Mouse (Mus musculus): ENCODE data around the gene Ppip5k2.

The Ppip5k2 gene

GRCm38 (mm10) chr1:97661406-97662241, 108.6 kb downstream of the Ppip5k2 start, which contains the start of gene D1Ertd622e:
Gene D1Ertd622e, minus strand, starts transcription at chr1:97662074.
- DNase-seq (ENCODE audit: low spot score in 2 of 2) = peak; percentile 57 to 79

- DNase-seq (ENCODE audit: low spot score in 2 of 2) = peak; percentile 41 to 68
These were observed 109.4 kb downstream of the Ppip5k2 start for GRCm38 (mm10) chr1:97660687-97661405.

DNA sequence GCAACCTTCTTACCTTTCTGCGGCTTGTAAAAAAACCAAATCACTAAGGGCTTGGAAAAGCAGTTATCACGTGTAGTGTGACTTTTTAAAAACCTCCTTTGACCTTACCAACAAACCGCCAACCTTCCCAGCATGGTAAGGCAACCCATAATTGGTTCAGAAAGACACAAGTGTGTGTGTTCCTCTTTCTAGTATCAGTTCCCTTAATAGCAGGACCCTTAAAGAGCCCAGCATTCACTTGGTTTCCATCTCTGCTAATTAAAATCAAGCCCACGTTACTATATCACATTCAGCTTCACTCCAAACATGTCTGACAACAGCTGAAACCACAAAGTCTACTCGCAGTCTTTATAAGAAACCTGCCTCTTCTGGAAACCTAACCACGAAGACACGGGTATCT, 110.8 kb downstream of the Ppip5k2 start:
- no peak for DNase-seq (ENCODE audit: low spot score in 2 of 2)

- no peak for DNase-seq (ENCODE audit: low spot score in 2 of 2)
These were observed 112.4 kb downstream of the Ppip5k2 start for GRCm38 (mm10) chr1:97657786-97658185.

DNA sequence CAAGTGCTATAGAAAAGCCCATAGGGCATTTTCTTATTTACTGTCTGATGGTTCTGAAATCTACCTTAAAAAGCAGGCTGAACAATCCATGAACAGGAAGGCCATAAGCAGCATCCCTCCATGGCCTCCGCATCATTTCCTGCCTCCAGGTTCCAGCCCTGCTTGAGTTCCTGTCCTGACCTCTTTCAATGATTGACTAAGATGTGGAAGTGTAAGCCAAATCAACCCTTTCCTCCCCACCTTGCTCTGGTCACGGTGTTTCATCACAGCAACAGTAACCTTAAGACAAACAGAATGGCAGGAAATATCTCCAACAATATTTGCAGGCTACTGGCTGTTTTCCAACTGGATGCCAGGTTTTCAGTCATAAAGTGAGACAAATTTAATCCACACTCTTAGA, 113.0 kb downstream of the Ppip5k2 start:
- no peak for DNase-seq (ENCODE audit: low spot score in 2 of 2)
